Mouse (Mus musculus) ZHBTc4 (cell line): ENCODE results near the gene Phc1.
"Not testable (repeated sequence)": the region's sequence is repeated elsewhere in the genome, so short reads cannot be mapped to it uniquely, and the experiment has no call there.

Source experiments
- DNase-seq: peaks from one replicate; pipeline ENCODE4 v3.0.0-alpha.2; 2011; ENCODE audit warnings: low read depth, low spot score

Phc1 gene

DNA sequence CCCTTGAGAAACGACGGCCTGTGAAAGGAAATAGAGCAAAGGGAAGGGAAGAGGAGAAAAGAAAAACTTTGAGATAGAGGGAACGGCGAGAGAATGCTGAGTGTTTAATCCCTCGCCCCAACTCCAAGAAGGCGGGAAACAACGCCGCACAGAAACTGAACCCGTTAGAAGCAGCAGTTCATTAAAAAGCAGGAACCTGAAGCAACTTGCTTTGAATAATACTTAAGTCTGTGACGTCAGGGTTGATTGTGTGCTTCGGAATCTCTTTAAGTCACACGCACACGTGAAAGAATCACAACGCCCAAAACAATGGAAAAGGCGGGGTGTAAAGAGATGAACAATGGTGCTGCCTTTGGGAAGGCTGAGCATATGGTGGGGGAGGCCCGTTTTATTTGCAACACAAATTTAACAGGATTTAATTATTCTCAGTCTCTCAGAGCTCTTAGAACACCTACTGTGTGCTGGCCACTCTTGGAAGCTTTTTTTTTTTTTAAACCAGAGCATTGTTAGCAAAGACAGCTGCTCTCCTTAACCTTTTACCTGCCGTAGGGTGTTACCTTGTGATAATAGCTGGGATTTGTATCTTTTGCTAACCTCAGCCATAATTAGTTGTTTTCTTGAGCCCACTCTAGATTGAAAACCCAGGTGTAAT lies at the start of gene Phc1:
Gene Phc1 (minus strand): TSS at position 213 of the 652 bp plus-strand sequence.
- peak; percentile 96 for DNase-seq

DNA sequence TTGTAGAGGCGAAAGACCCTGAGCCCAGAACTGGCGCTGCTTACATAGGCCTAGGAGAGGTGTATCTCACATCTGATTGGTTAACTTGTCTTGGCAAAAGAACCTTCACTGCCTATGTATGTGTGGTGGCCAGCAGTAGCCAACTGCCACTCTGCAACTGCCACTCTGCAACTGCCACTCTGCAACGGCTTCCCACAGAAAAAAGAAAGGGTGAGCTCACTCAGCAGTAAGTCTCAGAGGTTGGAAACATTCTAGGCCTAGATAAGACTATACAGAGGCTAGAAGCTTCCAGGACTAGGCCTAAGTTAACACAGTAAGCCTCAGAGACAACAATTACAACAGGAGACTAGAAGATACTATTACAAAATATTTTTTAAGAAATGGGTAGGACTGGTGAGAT lies 49.6 kb upstream of the Phc1 start:
- DNase-seq: not testable (repeated sequence)

- not testable (repeated sequence) for DNase-seq
Measured at GRCm38 (mm10) chr6:122387177-122388028, 47.0 kb upstream of the Phc1 start.

DNA sequence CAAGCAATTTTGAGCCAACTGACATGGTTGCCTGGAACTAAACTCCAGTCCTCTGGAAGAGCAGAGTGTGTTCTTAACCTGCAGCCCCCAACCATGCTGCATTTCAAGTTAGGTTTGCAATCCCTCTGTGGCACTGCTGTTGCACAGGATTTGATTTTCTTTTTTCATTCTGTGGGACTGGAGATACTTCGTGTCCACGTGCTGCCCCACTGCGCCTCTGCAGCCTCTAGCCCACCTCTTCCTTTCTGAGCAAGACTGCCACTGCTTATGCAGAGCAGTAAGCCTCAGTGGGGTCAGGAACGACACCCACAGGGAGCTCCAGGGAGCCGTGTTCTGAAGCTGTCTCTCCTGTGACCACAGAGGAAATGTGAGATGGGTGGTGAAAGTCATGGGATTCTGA lies 45.4 kb upstream of the Phc1 start:
- DNase-seq: no peak

- DNase-seq: no peak
Measured at GRCm38 (mm10) chr6:122384886-122385285, 44.5 kb upstream of the Phc1 start.

DNA sequence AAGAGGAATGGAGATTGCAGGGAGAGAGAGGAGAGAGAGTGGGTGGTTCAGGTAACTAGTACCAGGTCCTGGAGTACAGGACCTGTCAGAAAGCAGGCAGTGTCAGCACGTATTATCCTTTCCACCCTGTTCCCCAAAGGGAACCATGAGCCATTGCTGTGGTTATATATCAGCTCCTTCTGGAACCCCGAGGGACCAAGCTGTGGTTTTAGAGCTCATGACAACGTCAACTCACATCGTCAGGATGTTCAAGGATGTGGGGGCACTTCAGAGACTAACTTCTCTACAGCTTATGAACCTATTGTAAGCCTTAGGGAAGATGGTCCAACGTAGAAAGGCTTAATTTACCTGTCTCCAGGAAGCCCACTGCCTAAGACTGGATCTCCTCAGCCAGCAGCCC lies 42.9 kb upstream of the Phc1 start:
- no peak for DNase-seq

DNA sequence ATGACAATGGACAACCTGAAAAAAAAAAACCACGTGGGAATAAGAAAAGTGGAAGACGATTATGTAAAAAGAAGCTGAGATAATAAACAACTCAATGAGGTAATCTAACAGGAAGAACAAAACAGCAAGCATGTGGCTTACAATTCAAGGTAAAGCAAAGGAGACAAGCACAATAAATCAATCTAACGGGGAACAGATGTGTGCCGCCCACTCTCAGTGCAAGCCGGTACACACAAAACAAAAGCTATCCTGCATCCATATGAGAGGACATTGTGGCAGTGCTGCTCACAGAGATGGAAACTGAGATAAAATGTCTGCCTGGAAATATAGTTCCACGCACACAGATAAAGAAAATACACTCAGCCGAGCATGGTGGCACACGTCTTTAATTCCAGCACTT lies 41.7 kb upstream of the Phc1 start:
- no peak for DNase-seq

GRCm38 (mm10) chr6:122368245-122368644 lies 27.9 kb upstream of the Phc1 start:
- no peak for DNase-seq

- no peak for DNase-seq
Measured at GRCm38 (mm10) chr6:122366976-122367375, 26.6 kb upstream of the Phc1 start.

DNA sequence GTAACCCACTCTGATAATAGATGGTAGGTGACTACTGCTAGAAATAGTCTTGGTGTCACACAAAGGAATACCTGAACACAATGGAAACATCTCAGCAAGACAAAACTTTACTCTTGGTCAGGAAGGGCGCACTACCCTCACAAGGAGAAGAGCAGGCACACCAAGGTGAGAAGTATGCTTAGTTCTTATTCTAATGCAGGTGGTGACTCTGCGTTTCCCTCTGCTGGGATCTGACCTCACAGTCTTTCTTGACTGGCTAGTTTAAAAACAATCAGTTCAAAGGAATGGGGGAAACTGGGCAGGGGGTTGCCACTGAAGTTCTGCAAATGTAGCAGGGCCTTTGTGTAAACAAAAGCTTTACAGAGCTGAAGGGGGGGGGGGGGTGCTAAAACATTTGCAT lies 25.9 kb upstream of the Phc1 start:
- DNase-seq: peak; percentile 93

- DNase-seq: no peak
Measured at GRCm38 (mm10) chr6:122365706-122366105, 25.3 kb upstream of the Phc1 start.

- DNase-seq: no peak
Measured at GRCm38 (mm10) chr6:122357089-122357488, 16.7 kb upstream of the Phc1 start.

DNA sequence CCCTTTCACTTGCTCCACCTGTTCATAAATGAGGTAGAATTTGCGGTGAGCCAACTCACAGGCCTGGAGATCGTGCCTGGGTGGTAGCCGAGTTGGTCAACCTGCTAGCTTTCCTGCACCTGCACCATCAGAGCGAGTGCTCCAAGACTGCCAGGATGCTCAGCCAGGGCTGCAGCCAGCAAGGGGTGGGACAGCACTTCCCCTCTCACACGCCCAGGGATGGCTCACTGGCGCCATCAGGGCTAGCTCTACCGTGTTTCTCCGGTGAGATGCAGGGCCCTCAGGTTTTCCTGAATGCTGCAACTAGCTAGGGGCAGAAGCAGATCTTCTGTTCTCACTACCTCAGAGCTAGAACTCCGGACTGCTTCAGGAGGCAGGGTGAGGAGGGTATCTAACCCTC lies 15.5 kb upstream of the Phc1 start:
- peak; percentile 50 for DNase-seq

DNA sequence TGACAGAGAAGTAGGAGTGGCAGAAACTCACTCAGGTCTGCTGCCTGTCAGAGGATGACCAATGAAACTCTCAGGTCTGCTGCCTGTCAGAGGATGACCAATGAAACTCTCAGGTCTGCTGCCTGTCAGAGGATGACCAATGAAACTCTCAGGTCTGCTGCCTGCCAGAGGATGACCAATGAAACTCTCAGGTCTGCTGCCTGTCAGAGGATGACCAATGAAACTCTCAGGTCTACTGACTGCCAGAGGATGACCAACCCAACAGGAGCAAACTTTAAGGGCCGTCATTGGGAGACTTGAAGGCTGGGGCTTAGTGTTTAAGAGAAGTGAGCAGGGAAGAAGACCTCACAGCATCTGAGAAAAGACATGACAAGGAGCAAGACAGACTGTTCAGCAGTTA lies 7.0 kb upstream of the Phc1 start:
- peak; percentile 68 for DNase-seq

DNA sequence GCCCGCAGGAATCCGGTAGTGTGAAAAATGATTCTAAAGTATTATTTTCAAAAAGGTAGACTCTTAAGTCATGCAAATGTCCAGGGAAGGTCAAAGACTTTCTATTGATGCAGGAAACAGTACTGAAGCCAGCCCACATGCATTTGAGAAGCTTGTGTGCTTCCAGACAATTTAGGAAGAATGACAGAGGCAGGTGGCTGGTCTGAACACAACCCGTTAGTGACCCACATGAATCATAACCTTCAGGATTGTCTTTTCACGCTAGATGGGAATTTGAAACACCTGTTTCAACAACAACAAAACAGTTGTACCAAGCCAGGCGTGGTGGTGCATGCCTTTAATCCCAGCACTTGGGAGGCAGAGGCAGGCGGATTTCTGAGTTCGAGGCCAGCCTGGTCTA lies 6.0 kb upstream of the Phc1 start:
- peak; percentile 22 for DNase-seq

DNA sequence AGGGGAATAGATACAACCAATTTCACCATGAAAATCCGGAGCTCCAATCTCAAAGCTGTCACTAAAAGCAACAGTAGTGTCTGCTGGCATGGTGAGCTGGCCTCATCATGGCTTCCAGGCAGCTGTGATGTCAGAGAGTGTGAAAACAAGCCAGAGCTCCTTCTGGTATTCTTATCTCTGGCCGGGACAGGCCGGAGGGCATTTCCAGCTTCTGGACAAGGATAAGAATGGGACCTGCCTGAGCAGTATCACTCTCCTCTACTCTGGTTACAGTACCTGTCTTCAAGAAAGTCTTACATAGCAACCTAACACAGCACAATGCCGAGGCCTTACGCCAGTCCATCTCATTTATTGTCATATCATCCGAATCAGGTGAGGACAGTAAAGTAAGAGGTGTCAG lies 5.4 kb upstream of the Phc1 start:
- no peak for DNase-seq

- DNase-seq: peak; percentile 39
Measured at GRCm38 (mm10) chr6:122344386-122345116, 4.2 kb upstream of the Phc1 start.

DNA sequence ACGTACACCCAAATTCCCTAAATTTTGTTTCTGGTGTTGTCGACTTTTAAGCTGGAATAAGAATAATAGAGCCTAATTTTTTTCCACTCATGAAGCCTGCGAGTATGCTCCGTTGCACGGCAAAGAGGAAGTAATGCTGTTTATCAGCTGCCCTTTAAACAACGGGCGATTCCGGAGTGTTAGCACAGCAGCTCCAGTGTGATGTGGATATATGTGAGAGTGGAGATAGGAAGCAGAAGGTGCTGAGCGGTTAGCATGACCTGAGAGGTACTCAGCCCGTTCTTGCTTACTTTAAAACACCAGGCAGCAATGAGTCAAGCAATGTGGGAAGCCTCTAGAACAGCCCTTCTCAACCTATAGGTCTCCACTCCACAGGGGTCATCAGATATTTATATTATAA lies 3.4 kb upstream of the Phc1 start:
- DNase-seq: no peak

- DNase-seq: peak; percentile 94
Measured at GRCm38 (mm10) chr6:122342125-122342524, 1.8 kb upstream of the Phc1 start.

- peak; percentile 94 for DNase-seq
Measured at GRCm38 (mm10) chr6:122341038-122341810, 863 bp upstream of the Phc1 start.

DNA sequence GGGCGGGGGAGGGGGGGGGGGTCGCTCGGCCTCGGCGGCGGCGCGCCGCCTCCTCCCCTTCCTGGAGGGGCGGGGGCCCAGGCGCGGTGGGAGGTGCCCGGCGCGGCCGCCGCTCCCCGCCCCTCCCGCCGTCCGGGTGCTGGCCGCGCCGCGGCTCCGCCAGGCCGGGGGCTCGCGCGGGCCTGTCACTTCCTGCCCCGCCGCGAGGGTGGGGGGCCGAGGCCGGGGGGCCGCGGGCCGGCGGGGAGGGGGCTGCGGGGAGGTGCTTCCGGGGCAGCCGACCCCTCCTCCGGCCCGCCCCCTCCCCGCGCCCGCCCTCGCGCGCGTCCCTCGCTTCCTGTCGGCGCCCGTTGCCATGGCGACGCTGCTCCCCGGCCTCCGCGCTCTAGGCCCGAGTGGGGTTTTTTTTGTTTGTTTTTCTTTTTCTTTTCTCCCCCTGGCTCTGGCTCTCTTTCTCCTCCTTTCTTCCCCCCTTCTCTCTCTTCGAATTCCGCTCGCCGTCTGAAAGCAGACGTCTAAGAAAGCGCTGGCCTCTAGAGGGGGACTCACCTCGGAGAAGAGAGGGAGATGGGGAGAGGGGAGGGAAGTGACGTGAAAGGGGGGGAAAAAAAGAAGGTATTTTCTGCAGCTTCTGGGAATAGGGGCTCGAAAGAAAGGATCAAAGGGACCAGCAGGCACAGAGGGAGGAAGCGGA lies 566 bp downstream of the Phc1 start:
- peak; percentile 93 for DNase-seq
